Mouse (Mus musculus): ENCODE data around the gene Cd63.

DNA sequence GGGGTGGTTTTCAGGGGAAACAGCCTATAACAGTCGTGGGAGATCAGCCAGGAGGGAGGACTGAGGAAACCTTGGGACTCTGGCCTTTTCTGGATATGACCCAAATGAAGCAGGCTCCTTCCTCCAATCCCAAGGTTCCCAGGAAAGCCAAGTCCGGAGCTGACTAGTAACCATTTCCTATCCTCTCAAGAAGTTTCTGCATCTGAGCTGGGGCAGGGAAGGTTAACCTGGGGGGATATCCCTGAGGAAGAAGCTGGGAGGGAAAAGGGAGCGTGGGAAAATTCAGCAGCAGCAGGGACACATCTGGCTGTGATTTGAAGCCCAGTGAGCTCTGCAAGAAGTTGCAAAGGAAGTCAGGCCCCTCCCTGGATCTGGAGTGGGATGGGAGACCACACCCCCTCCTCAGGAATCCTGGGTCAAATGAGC, 20.0 kb downstream of the Cd63 start:
- no peak for TF ChIP-seq POLR2A (IDR thresholded peaks at IDR 0.05; ENCODE audit: insufficient read length, low read depth)
- TF ChIP-seq TCF12 (IDR thresholded peaks at IDR 0.05; ENCODE audit: insufficient read depth, poor library complexity, severe bottlenecking), result no peak
- TF ChIP-seq E2F4 (IDR thresholded peaks at IDR 0.05; ENCODE audit: insufficient read depth), result no peak
